Mouse (Mus musculus): Measurements from ENCODE around the gene Gpr132.

DNA sequence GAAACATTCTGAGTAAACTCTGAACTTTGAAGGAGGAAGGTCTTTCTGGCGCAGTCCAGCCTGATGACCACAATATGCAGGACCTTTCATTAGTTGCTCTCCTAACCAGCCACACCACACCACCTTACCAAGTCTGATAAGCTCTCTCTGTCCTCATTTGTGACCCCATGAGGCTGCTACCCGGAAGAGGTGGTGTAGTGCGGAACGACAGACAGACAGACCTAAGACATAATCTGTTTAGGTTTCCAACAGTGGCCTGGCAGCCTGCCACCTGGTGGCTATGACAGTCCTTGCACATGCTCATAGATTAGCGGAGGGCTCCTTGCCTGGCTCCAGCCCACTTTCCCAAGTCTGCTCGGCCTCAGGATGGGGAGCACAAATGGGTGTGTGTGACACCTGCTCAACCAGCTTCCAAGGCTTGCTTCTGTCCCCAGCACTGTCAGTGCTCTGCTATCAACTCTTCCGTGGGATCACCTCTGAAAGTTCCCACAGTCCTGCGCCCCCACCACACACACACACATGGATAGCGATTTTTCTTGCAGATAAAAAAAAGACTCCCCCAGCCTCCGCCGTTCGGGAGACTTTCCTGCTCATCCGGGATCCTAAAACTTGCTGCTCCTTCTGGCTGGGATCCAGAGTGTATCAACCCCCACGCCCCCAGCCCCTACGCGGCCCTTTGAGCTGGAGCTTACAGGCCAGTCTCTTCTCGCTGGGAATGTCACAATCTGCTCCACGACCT is 5.6 kb upstream of the Gpr132 start:
- TF ChIP-seq CTCF (IDR thresholded peaks at IDR 0.05; ENCODE audit: extremely low read depth, insufficient read depth, insufficient read length, insufficient replicate concordance) (peak; percentile 86; the same call in 1 of the 2 replicates), POLR2A (IDR thresholded peaks at IDR 0.05; ENCODE audit: low read depth, low read length) (no peak)

All from spleen, adult 2 months (tissue).